Mouse (Mus musculus) liver, embryonic 16.5 days (tissue): ENCODE data around the gene Olfr466. TPM values are rescaled to one million over a fixed set of nuclear protein-coding genes. Genes with fewer than 3 reads are reported as not detected.

Source experiments
- ATAC-seq: fragments of 200-750 bp; cut with Nextera tagmentation; 2 replicates; pipeline ENCODE4 v1.8.0; 2017; ENCODE audit warnings: low read depth, mild to moderate bottlenecking, moderate number of reproducible peaks, moderate library complexity
- H3K27ac ChIP-seq: fragments of 300-500 bp; sonication (generic); 2 replicates; pipeline ENCODE4 v1.5.1; 2014; ENCODE audit warnings: mild to moderate bottlenecking, low read length
- H3K27me3 ChIP-seq: fragments of 300-500 bp; sonication (generic); 2 replicates; pipeline ENCODE4 v1.6.1; 2014; ENCODE audit warnings: low read depth, low read length, mixed read lengths; ENCODE audit not compliant: control insufficient read depth, insufficient read depth
- H3K36me3 ChIP-seq: fragments of 300-500 bp; sonication (generic); 2 replicates; pipeline ENCODE4 v1.6.1; 2014; ENCODE audit warnings: mild to moderate bottlenecking; ENCODE audit not compliant: control insufficient read depth, insufficient read depth
- H3K4me1 ChIP-seq: fragments of 300-500 bp; sonication (generic); 2 replicates; pipeline ENCODE4 v1.6.1; 2014; ENCODE audit warnings: low read depth, low read length, mixed read lengths; ENCODE audit not compliant: control insufficient read depth
- H3K4me2 ChIP-seq: fragments of 300-500 bp; sonication (generic); 2 replicates; pipeline ENCODE4 v1.6.1; 2014; ENCODE audit warnings: low read depth, low read length, mixed read lengths
- H3K4me3 ChIP-seq: fragments of 300-500 bp; sonication (generic); 2 replicates; pipeline ENCODE4 v1.5.1; 2014; ENCODE audit warnings: low read depth, mild to moderate bottlenecking, low read length
- H3K9ac ChIP-seq: fragments of 300-500 bp; sonication (generic); 2 replicates; pipeline ENCODE4 v1.6.1; 2014; ENCODE audit warnings: low read depth, low read length
- H3K9me3 ChIP-seq: fragments of 300-500 bp; sonication (generic); replicated peaks from 2 replicates; pipeline ENCODE4 v1.6.1; 2016; ENCODE audit warnings: low read length; ENCODE audit not compliant: control insufficient read depth
- WGBS: fragments of 180-500 bp; shearing (Covaris S2); extraction: QIAGEN DNeasy Blood & Tissue Kit; methylation state at CpG from one replicate; pipeline ENCODE4 v1.1.7; 2014; ENCODE audit not compliant: insufficient replicate concordance; 5-methylcytosine and 5-hydroxymethylcytosine counted together
- polyA plus RNA-seq: library from polyadenylated mRNA; unstranded; fragments of >200 nt; fragmentation: Nextera tagmentation; extraction: Ambion mirVana; gene quantifications from 2 replicates; pipeline ENCODE4 v1.2.1, GENCODE M21; 2015

The Olfr466 gene
- polyA plus RNA-seq, result not detected in 2 replicates

DNA sequence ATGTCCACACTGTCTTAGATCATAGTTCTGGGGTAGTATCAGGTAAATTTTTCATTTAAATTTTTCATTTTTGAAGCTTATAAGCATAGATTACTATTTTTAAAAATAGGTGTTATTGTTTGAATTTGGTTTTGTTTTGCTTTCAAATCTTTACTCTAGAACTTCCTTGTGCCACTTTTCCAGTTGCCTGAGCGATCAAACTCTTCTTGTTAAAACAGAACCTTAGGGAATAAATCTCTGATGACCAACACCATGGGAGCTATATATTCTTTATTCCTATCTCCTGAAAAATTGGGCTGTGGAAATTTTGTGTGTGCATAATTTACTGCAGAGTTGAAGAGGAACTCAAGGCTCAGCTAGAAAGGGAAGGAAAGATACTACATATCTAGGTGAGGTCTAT lies at the start of gene Olfr466:
Olfr466 (plus strand) TSS at position 301 of the 400 bp plus-strand sequence.
- H3K27me3 ChIP-seq, result no peaks in the 10 kb centered on the region
- H3K27ac ChIP-seq, result no peak within 1 kb of the TSS
- H3K4me2 ChIP-seq, result no peak within 1 kb of the TSS
- no peak within 1 kb of the TSS for H3K4me3 ChIP-seq
- no peak for ATAC-seq
- H3K36me3 ChIP-seq, result no peaks in the 10 kb centered on the region
- 56% methylated on average over 1 of the region's 1 CpGs for WGBS
- H3K4me1 ChIP-seq, result no peaks in the 10 kb centered on the region
- no peak within 1 kb of the TSS for H3K9ac ChIP-seq
- no peaks in the 10 kb centered on the region for H3K9me3 ChIP-seq

GRCm38 (mm10) chr13:65100678-65101077 lies 49.4 kb upstream of the Olfr466 start:
- Histone ChIP-seq H3K27me3 (no peaks in the 10 kb centered on the region), H3K9me3 (no peaks in the 10 kb centered on the region), H3K4me2 (no peak overlapping the region), H3K36me3 (no peaks in the 10 kb centered on the region; the same call in 1 of the 2 replicates), H3K4me3 (no peak overlapping the region), H3K27ac (no peak overlapping the region), H3K4me1 (no peaks in the 10 kb centered on the region), H3K9ac (no peak overlapping the region)
- no peak for ATAC-seq
- WGBS, result 70% methylated on average over 9 of the region's 9 CpGs

DNA sequence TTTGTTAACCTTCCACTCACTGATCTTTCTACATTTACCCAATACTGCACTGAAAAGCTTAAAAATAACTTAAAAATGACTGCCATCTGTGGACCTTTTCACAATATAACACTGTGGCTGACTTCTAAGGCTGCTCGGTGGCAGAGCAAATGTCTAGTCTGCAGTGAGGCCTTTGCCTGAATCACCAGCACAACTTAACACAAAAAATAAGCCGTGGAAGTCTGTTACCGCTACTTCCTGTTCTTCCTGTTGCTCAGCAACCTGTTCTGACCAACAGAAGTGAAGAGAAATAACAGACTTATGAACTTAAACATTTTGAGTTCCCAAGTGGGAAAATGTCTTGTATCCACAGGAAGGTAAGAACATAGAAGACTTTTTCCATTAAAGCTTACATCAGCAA lies 48.8 kb upstream of the Olfr466 start:
- Histone ChIP-seq H3K9ac (no peak overlapping the region), H3K4me2 (no peak overlapping the region), H3K4me3 (no peak overlapping the region), H3K36me3 (no peaks in the 10 kb centered on the region; the same call in 1 of the 2 replicates), H3K27ac (no peak overlapping the region), H3K9me3 (no peaks in the 10 kb centered on the region), H3K27me3 (no peaks in the 10 kb centered on the region), H3K4me1 (no peaks in the 10 kb centered on the region)
- no peak for ATAC-seq
- WGBS, result 48% methylated on average over 3 of the region's 3 CpGs

GRCm38 (mm10) chr13:65111961-65112360 lies 38.1 kb upstream of the Olfr466 start:
- Histone ChIP-seq H3K4me2 (peak overlapping the region; percentile 75), H3K9me3 (no peaks in the 10 kb centered on the region), H3K4me3 (peak overlapping the region; percentile 89), H3K9ac (peak overlapping the region; percentile 91), H3K36me3 (no peaks in the 10 kb centered on the region), H3K27me3 (no peaks in the 10 kb centered on the region), H3K4me1 (peaks cover 10% of the 10 kb centered on the region), H3K27ac (peak overlapping the region; percentile 96)
- peak; percentile 45 for ATAC-seq
- WGBS, result 0% methylated on average over 5 of the region's 5 CpGs

- no peaks in the 10 kb centered on the region for H3K27me3 ChIP-seq
- H3K4me3 ChIP-seq, result peak within 1 kb of the TSS; percentile 89
- peak within 1 kb of the TSS; percentile 96 for H3K27ac ChIP-seq
- peaks cover 10% of the 10 kb centered on the region for H3K4me1 ChIP-seq
- peak within 1 kb of the TSS; percentile 75 for H3K4me2 ChIP-seq
- no peaks in the 10 kb centered on the region for H3K36me3 ChIP-seq
- peak within 1 kb of the TSS; percentile 91 for H3K9ac ChIP-seq
- WGBS, result under 1% methylated on average over 60 of the region's 60 CpGs
- peak; percentile 97 for ATAC-seq
- no peaks in the 10 kb centered on the region for H3K9me3 ChIP-seq
Observed at GRCm38 (mm10) chr13:65112459-65113110, 37.5 kb upstream of the Olfr466 start, which contains the start of gene Mfsd14b. Gene Mfsd14b, minus strand, starts transcription at chr13:65112975.

DNA sequence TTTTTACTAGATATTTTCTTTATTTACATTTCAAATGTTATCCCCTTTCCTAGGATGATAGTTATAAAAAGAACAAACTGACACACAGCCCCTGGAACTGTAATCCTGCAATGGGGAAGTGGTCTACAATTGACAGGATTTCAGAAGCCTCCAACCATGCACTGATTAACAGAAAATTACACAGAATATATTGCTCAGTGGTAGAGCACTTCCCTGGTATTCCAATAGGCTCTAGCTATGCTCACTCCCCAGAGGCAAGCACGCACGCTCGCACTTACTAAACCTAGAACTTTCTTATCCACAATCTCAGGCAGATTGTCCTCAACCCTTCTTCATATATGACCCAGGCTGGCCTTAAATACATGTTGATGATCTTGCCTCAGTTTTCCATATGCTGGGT lies 36.8 kb upstream of the Olfr466 start:
- Histone ChIP-seq H3K27me3 (no peaks in the 10 kb centered on the region), H3K4me2 (peak overlapping the region; percentile 75), H3K27ac (peak overlapping the region; percentile 96), H3K9me3 (no peaks in the 10 kb centered on the region), H3K4me3 (peak overlapping the region; percentile 89), H3K36me3 (no peaks in the 10 kb centered on the region), H3K4me1 (peaks cover 10% of the 10 kb centered on the region), H3K9ac (peak overlapping the region; percentile 91)
- WGBS, result 65% methylated on average over 3 of the region's 3 CpGs
- no peak for ATAC-seq

DNA sequence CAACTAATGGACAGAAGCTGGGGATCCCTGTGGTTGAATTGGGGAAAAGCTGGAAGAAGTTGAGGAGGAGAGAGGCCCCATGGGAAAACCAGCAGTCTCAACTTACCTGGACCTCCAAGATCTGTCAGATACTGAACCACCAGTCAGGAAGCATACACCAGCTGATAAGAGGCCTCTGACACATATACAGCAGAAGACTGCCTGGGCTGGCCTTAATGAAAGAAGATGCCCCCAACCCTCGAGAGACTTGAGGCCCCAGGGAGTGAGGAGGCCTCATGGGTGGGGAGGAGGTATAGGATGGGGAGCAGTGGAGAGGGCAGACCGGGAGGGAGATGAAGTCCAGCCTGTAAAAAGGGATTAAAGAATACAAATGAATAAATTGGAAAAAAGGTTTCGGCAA lies 29.1 kb upstream of the Olfr466 start:
- no peaks in the 10 kb centered on the region for H3K27me3 ChIP-seq
- no peak overlapping the region for H3K4me3 ChIP-seq
- H3K4me1 ChIP-seq, result peaks cover 9% of the 10 kb centered on the region
- ATAC-seq, result peak; percentile 43; the same call in 1 of the 2 replicates
- H3K27ac ChIP-seq, result 0 out of 2 replicates have a peak overlapping the region, but pooled peaks have one; percentile 41
- 48% methylated on average over 3 of the region's 3 CpGs for WGBS
- H3K9ac ChIP-seq, result no peak overlapping the region
- no peak overlapping the region for H3K4me2 ChIP-seq
- no peaks in the 10 kb centered on the region for H3K9me3 ChIP-seq
- H3K36me3 ChIP-seq, result no peaks in the 10 kb centered on the region

- Histone ChIP-seq H3K27ac (peak overlapping the region; percentile 67; the same call in 1 of the 2 replicates), H3K4me3 (no peak overlapping the region)
Observed at GRCm38 (mm10) chr13:65122111-65122510, 27.9 kb upstream of the Olfr466 start.

DNA sequence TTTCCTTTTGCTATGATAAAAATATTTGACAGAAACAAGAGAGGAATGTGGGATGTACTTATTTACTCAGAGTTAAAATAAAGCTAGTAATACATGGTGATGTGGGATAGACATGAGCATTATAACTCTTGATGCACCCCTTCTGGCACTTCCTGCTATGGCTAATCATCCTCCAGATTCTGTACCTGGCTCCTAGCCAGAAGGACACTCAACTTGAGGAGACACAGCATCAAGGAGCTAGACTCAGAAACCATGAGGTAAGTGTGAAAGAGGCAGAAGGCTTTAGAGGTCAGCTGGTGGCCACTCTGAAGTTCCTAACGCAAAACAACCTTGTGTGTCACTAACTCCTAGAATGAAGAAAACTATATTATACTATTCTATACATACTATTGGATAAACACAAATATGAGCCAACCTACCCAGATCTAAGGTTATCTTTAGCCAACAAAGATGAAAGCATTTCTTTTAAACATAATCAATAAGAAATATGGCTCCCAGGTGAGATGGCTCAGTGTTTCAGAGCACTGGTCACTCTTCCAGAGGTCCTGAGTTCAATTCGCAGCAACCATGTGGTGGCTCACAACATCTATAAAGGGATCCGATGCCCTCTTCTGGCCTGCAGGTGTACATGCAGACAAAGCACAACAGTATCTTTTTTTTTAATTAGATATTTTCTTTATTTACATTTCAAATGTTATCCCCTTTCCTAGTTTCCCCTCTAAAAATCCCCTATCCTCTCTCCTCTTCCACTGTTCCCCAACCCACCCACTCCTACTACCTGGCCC lies 22.8 kb upstream of the Olfr466 start:
- H3K4me2 ChIP-seq, result no peak overlapping the region

More at GRCm38 (mm10) chr13:65122111-65122510, 27.9 kb upstream of the Olfr466 start:
- 0 out of 2 replicates have a peak overlapping the region, but pooled peaks have one; percentile 21 for H3K9ac ChIP-seq
- 48% methylated on average over 1 of the region's 1 CpGs for WGBS
- no peaks in the 10 kb centered on the region for H3K36me3 ChIP-seq
- H3K4me1 ChIP-seq, result peaks cover 9% of the 10 kb centered on the region
- H3K4me2 ChIP-seq, result peak overlapping the region; percentile 55
- no peaks in the 10 kb centered on the region for H3K27me3 ChIP-seq
- peak; percentile 84 for ATAC-seq
- no peaks in the 10 kb centered on the region for H3K9me3 ChIP-seq

More for the DNA sequence above, 22.8 kb upstream of the Olfr466 start:
- Histone ChIP-seq H3K27ac (no peak overlapping the region), H3K27me3 (no peaks in the 10 kb centered on the region), H3K4me3 (no peak overlapping the region), H3K9ac (no peak overlapping the region), H3K4me1 (peaks cover 4% of the 10 kb centered on the region), H3K36me3 (no peaks in the 10 kb centered on the region), H3K9me3 (no peaks in the 10 kb centered on the region)
- no peak for ATAC-seq
- WGBS, result 36% methylated on average over 3 of the region's 3 CpGs
